Mouse (Mus musculus) heart, embryonic 16.5 days (tissue): ENCODE measurements around the gene Anapc13. TPM values are rescaled to one million over a fixed set of nuclear protein-coding genes. Genes with fewer than 3 reads are reported as not detected.

Experiments
- ATAC-seq: fragments of 200-750 bp; cut with Nextera tagmentation; replicated peaks from 2 replicates; pipeline ENCODE4 v1.8.0; 2017; ENCODE audit warnings: moderate number of reproducible peaks; ENCODE audit not compliant: insufficient read depth, low FRiP score; ENCODE audit errors: extremely low read depth
- H3K27ac ChIP-seq: fragments of 300-500 bp; sonication (generic); 2 replicates; pipeline ENCODE4 v1.5.1; 2014; ENCODE audit warnings: mild to moderate bottlenecking, low read length, control low read depth, moderate library complexity
- H3K27me3 ChIP-seq: fragments of 300-500 bp; sonication (generic); 2 replicates; pipeline ENCODE4 v1.6.1; 2014; ENCODE audit warnings: low read length, mixed read lengths; ENCODE audit not compliant: control insufficient read depth, insufficient read depth
- H3K36me3 ChIP-seq: fragments of 300-500 bp; sonication (generic); 2 replicates; pipeline ENCODE4 v1.6.1; 2014; ENCODE audit not compliant: control insufficient read depth, insufficient read depth
- H3K4me1 ChIP-seq: fragments of 300-500 bp; sonication (generic); 2 replicates; pipeline ENCODE4 v1.6.1; 2014; ENCODE audit warnings: low read length, mixed read lengths; ENCODE audit not compliant: control insufficient read depth, insufficient read depth
- H3K4me2 ChIP-seq: fragments of 300-500 bp; sonication (generic); 2 replicates; pipeline ENCODE4 v1.6.1; 2014; ENCODE audit warnings: low read depth, mild to moderate bottlenecking, control low read depth, low read length
- H3K4me3 ChIP-seq: fragments of 300-500 bp; sonication (generic); 2 replicates; pipeline ENCODE4 v1.5.1; 2014; ENCODE audit warnings: mild to moderate bottlenecking, control low read depth, low read length
- H3K9ac ChIP-seq: fragments of 300-500 bp; sonication (generic); 2 replicates; pipeline ENCODE4 v1.6.1; 2014; ENCODE audit warnings: low read length, control low read depth
- H3K9me3 ChIP-seq: fragments of 300-500 bp; sonication (generic); replicated peaks from 2 replicates; pipeline ENCODE4 v1.6.1; 2016; ENCODE audit warnings: low read length; ENCODE audit not compliant: control insufficient read depth
- WGBS: fragments of 180-500 bp; shearing (Covaris S2); extraction: QIAGEN DNeasy Blood & Tissue Kit; methylation state at CpG from one replicate; pipeline ENCODE4 v1.1.7; 2014; 5-methylcytosine and 5-hydroxymethylcytosine counted together
- polyA plus RNA-seq: library from polyadenylated mRNA; unstranded; fragments of >200 nt; fragmentation: Nextera tagmentation; extraction: Ambion mirVana; gene quantifications from 2 replicates; pipeline ENCODE4 v1.2.1, GENCODE M21; 2015

Anapc13 gene
- polyA plus RNA-seq: 211 and 221 TPM in 2 replicates

- Histone ChIP-seq H3K36me3 (no peaks in the 10 kb centered on the region), H3K9ac (peak within 1 kb of the TSS; percentile 100), H3K4me2 (peak within 1 kb of the TSS; percentile 79), H3K9me3 (no peaks in the 10 kb centered on the region), H3K4me3 (peak within 1 kb of the TSS; percentile 93), H3K4me1 (peaks cover 19% of the 10 kb centered on the region), H3K27me3 (no peaks in the 10 kb centered on the region), H3K27ac (peak within 1 kb of the TSS; percentile 97)
- under 1% methylated on average over 84 of the region's 84 CpGs for WGBS
- ATAC-seq: peak; percentile 94
Observed at GRCm38 (mm10) chr9:102625983-102626838, at the start of gene Anapc13, which contains the start of gene Cep63. Gene Anapc13 (plus strand): TSS chr9:102626296. Gene Cep63 (minus strand): TSS chr9:102626534.

DNA sequence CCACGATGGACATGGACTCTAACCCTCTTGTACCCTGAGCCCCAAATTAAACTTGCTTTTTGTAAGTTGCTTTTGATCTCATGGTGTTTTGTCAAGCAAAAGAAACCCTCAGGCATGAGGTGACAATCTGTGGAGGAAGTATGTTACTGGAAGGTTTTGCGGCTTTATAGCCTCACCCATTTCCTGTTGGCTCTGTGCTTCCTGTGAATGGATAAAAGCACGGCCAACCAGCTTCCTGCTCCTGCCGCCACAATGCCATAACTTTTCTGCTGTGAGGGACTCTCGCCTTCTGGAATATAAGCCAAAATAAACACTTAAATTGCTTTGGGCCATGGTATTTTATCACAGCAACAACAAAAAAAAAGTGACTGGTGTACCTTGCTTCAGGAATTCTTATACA is 48.6 kb upstream of the Anapc13 start:
- Histone ChIP-seq H3K4me2 (no peak overlapping the region), H3K36me3 (no peaks in the 10 kb centered on the region), H3K27ac (peak overlapping the region; percentile 43; the same call in 1 of the 2 replicates), H3K4me1 (no peaks in the 10 kb centered on the region), H3K27me3 (no peaks in the 10 kb centered on the region), H3K9me3 (no peaks in the 10 kb centered on the region), H3K9ac (no peak overlapping the region), H3K4me3 (no peak overlapping the region)
- ATAC-seq: no peak
- WGBS: 47% methylated on average over 5 of the region's 5 CpGs

- WGBS: 69% methylated on average over 12 of the region's 12 CpGs
- ATAC-seq: no peak
Observed at GRCm38 (mm10) chr9:102581921-102582469, 44.1 kb upstream of the Anapc13 start.

GRCm38 (mm10) chr9:102587347-102587746 is 38.7 kb upstream of the Anapc13 start:
- WGBS: 83% methylated on average over 5 of the region's 5 CpGs
- Histone ChIP-seq H3K4me1 (no peaks in the 10 kb centered on the region), H3K4me3 (no peak overlapping the region), H3K27me3 (no peaks in the 10 kb centered on the region), H3K4me2 (no peak overlapping the region), H3K27ac (no peak overlapping the region), H3K36me3 (peaks cover 23% of the 10 kb centered on the region), H3K9me3 (no peaks in the 10 kb centered on the region), H3K9ac (no peak overlapping the region)
- ATAC-seq: no peak

More at GRCm38 (mm10) chr9:102581921-102582469, 44.1 kb upstream of the Anapc13 start:
- Histone ChIP-seq H3K9me3 (no peaks in the 10 kb centered on the region), H3K27me3 (no peaks in the 10 kb centered on the region), H3K9ac (no peak overlapping the region), H3K36me3 (peaks cover 13% of the 10 kb centered on the region; the same call in 1 of the 2 replicates), H3K4me1 (no peaks in the 10 kb centered on the region), H3K27ac (no peak overlapping the region), H3K4me3 (no peak overlapping the region), H3K4me2 (no peak overlapping the region)

- H3K36me3 ChIP-seq: peaks cover 36% of the 10 kb centered on the region
Observed at GRCm38 (mm10) chr9:102594667-102595393, 31.3 kb upstream of the Anapc13 start.

DNA sequence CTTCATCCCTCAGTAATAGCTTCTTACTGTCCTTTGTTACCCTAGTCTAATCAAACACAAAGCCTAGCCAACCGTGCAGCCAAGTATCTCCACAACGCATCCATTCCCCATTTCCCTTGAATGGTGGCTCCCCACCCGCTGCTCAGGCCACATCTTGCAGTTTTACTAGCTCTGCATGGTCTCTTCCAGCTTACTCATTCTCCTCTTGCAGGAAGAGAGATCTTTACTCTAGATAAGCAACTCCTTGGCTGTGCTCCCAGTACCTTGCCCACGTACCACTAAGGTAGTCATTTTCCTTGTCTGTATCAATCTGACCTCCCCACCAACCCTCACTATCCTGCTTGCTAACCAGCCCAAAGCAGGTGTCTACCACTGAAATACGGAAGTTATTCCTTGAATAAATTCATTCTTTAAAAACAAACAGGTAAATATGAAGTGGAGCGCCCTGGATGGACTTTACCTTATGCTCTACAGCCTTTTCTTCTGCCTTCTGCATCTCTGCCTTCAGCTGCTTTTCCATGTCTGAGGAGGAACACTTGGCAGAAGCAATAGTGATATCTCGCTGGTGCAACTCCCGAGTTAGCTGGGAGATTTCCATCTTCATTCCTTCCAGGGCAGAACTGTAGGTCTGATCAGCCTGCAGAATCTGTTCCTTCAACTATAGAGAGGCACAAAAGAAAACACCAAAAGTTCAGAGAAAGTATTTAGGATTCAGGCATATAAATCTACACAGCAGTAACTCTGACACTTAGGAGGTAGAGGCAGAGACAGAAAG is 30.2 kb upstream of the Anapc13 start:
- Histone ChIP-seq H3K36me3 (peaks cover 36% of the 10 kb centered on the region), H3K4me3 (no peak overlapping the region), H3K27me3 (no peaks in the 10 kb centered on the region), H3K4me1 (no peaks in the 10 kb centered on the region), H3K9ac (no peak overlapping the region), H3K9me3 (no peaks in the 10 kb centered on the region), H3K4me2 (no peak overlapping the region), H3K27ac (no peak overlapping the region)
- no peak for ATAC-seq
- 81% methylated on average over 8 of the region's 8 CpGs for WGBS

More at GRCm38 (mm10) chr9:102594667-102595393, 31.3 kb upstream of the Anapc13 start:
- H3K4me1 ChIP-seq: no peaks in the 10 kb centered on the region
- no peak overlapping the region for H3K27ac ChIP-seq
- no peak overlapping the region for H3K4me3 ChIP-seq
- no peak overlapping the region for H3K9ac ChIP-seq
- H3K9me3 ChIP-seq: no peaks in the 10 kb centered on the region
- no peak overlapping the region for H3K4me2 ChIP-seq
- WGBS: 55% methylated on average over 6 of the region's 6 CpGs
- ATAC-seq: no peak
- H3K27me3 ChIP-seq: no peaks in the 10 kb centered on the region

DNA sequence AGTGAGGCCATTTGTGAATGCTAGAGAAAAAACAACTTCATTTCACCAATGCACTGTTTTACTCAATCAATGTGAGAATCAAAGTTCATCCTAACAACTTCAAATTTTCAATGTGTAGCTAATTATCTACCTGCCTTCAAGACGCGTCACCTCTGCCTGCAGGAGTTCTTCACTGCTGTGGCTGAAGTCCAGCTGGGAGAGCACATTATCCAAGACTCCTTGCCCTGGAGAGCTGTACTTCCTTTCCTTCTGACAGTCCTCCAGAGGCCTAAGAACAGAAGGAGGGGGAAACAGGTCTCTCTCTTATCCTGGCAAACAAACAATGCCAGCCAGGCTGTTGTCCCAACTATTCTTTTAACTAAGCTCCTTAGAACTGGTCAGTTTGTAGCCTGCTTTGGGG is 24.9 kb upstream of the Anapc13 start:
- WGBS: 91% methylated on average over 2 of the region's 2 CpGs
- Histone ChIP-seq H3K36me3 (peaks cover 17% of the 10 kb centered on the region), H3K4me3 (no peak overlapping the region), H3K9ac (no peak overlapping the region), H3K27me3 (no peaks in the 10 kb centered on the region), H3K9me3 (no peaks in the 10 kb centered on the region), H3K4me1 (no peaks in the 10 kb centered on the region), H3K4me2 (no peak overlapping the region), H3K27ac (no peak overlapping the region)
- ATAC-seq: no peak

GRCm38 (mm10) chr9:102601666-102602065 is 24.4 kb upstream of the Anapc13 start:
- Histone ChIP-seq H3K27me3 (no peaks in the 10 kb centered on the region), H3K27ac (no peak overlapping the region), H3K36me3 (peaks cover 14% of the 10 kb centered on the region), H3K4me1 (no peaks in the 10 kb centered on the region), H3K4me2 (no peak overlapping the region), H3K9me3 (no peaks in the 10 kb centered on the region), H3K4me3 (no peak overlapping the region), H3K9ac (no peak overlapping the region)
- no peak for ATAC-seq
- 80% methylated on average over 2 of the region's 2 CpGs for WGBS
